Mouse (Mus musculus) thymus, postnatal 10 days (tissue): ENCODE results near the gene Zfand6.

ENCODE experiments used
- DNase-seq, 2 experiments: peaks; one replicate each; pipeline ENCODE4 v3.0.0; 2021; ENCODE audit warnings: low spot score in 2 of 2

The Zfand6 gene

DNA sequence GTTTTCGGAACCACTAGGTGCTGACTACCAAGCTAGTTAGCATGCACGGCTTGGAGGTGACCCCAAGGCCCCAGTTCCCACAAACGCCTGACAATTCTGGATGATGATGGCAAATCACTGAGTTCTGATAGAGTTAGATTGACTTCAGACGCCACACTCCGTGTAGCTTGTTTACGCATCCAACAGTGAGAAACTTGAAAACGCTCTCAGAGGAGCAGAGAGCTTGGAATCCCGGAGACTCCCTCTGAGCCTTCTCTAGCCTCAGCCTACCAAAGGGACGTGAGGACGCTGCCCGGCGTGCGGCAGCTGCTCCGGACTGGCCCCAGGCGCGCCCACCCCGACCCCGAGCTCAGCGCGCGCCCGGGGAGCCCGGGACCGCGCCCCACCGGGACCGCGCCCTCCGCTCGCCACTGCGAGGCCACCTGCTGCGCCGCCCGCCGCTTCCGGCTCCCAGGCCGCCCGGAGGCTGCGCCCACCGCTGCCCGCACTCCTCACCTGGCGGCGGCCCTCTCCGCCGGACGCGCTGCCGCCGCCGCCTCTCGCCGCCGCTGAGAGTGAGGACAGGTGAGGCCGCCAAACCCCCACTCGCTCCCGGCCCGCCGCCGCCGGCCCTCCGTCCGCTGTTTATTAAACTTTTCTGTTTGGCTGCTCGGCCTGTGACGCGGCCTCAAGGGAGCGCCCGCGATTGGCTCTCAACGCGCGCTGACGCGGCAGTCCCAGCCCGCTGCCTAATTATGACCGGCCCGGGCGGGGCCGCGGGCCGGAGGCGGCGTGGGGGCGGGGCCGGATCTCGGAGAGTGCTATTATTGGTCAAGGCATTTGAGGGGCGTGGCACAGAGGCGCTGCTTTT, at the start of gene Zfand6:
Gene Zfand6 (minus strand): TSS at position 709 of the 850 bp plus-strand sequence.
- DNase-seq, result peak; percentile 86 to 87

DNA sequence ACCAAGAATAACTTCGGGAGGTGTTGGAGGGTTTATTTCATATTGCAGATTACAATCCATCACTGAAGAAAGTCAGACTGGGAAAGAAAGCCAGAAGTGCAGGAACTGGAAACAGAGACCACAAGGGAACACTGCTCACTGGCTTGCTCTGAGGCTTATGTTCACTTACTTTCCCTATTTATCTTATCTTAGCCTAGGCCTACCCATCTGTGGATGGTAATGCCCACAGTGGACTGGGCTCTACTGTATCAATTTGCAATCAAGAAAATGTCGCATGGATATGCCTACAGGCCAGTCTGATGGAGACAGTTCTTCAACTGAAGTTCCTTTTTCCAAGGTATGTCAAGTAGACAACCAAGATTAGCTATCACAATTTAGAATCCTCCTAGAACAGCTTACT, 47.0 kb upstream of the Zfand6 start:
- no peak for DNase-seq

- no peak for DNase-seq
Observed at GRCm38 (mm10) chr7:84733038-84733437, 43.3 kb upstream of the Zfand6 start.

DNA sequence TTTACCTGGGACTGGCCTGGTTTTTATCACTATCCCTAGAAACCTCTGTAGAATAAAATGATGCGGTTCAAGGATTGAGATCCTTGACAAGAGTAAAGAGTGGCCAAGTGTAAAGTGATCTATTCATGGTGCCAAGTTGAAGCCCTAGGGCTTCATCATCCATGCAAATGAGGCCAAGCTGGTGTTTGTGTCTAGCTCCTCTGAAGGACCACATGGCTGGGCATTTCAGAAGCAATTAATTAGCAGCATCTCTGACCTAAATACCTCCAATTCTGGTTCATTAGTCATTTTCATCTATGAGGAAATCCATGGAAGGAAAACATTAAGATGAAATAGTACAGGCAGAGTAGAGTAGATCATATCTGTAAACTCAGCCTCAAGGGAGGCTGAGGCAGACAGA, 42.3 kb upstream of the Zfand6 start:
- DNase-seq, result no peak

- DNase-seq, result no peak
Observed at GRCm38 (mm10) chr7:84731076-84731475, 41.3 kb upstream of the Zfand6 start.

DNA sequence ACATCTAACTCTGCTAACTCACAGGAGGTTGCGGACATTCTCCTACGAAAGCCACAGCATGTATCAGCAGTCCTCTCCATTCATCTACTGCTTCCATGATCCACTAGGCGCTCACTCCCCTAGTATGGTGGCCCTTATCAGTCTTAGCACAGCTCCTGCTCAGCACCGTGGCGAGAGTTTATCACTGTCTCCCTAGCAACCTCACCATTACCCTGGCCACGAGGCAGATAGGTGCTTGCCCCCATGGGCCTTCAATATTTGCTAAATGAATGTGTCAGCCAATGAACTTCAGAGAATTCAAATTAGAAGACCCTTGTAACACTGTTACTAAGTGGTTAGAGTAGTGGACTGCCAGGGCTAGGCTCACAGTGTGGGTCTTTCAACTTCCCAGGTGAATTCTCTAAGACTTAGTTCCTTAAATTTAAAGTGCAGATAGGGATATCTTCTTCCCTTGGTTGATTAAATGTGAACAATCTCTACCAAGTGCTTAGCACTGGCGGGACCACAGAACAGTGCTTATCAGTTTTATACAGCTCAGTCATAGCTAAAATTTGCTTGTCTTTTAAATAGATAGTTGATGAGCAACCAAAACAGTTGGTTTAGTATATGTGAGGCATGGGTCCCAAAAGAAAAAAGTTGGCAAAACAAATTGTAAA, 33.2 kb upstream of the Zfand6 start:
- no peak for DNase-seq

DNA sequence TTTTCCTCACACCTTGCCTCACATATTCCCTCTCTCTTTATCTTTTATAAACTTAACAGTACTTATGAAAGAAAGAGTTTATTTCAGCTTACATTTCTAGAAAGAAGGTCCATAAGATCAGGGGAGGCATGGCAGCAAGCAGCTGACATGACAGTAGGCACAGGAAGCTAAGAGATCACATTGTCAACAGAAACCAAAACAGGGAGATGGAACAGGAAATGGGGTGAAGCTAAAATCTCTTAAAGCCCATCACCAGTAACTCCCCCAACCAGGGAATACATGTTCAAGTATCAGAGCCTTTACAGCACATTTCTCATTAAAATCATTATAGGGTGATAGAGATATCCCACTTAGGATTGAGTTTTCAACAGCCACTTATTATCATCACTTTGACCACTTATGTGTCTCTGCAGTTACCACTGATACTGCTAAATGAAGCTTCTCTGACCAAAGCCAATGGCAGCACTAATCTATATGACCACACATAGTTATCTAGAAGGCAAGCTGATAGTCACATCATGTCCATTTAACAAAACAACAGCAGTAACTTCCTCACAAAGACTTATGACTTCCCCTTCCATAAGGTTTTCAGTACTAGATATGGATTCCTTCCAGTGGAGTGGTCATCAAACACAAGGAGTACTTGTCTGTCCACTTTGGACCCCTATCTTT, 20.7 kb upstream of the Zfand6 start:
- DNase-seq, result no peak

DNA sequence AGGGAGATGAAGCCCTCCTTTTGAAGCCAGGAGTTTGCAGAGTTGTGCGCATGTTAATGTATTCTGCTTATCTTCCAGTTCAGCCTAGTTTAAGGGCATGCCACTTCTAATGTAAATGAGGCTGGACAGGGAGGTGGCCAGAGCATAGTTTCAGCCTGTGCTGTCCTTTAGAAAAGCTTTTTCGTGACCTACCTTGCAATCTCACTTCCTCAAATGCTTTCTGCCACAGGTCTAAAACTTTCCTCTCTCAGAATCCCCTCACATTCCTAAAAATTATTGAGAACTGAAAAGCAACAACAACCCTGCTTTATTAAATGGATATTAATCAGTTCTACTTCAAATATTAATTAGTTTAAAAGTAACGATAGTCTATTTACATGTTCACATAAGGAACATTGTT, 17.1 kb upstream of the Zfand6 start:
- no peak for DNase-seq

DNA sequence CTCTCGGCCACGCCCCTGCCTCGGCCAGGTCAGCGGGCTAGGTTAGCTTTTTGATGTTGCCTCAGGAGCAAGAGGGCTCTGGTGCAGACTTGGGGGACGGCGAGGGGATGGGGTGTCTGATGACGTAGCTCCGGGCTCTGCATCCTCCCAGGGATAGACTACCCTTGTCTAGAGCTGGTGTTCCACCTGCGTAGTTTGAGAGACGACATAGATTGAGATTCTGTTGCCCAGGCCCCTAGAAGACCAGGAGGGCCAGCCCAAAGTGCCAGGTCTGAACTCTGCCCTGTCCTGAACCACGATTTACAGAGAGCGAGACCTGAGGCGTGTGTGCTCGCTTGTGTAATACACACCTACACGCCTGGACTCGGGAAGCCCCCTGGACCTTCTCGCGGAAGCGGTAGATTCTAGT, 346 bp upstream of the Zfand6 start:
- DNase-seq, result no peak

GRCm38 (mm10) chr7:84687653-84688580, 1.8 kb downstream of the Zfand6 start:
- DNase-seq, result no peak

GRCm38 (mm10) chr7:84686380-84686779, 3.4 kb downstream of the Zfand6 start:
- no peak for DNase-seq

GRCm38 (mm10) chr7:84684675-84685074, 5.1 kb downstream of the Zfand6 start:
- DNase-seq, result no peak

DNA sequence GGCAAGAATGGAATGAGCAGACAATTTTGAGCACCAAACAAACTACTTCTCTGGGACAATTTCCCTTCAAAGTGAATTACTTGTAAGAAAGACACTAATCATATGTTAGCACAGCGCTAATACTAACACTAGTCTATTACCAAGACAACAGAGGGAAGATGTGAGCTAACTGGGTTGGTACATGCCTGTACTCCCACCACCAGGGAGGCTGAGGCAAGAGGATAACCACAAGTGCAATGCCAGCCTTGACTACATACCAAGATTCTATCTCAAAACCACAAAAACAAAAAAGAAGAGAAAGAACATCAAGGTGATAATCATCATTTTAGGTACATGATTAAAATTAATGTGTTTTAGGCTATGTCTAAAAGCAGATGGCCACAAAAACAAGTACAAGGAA, 8.2 kb downstream of the Zfand6 start:
- DNase-seq, result no peak

DNA sequence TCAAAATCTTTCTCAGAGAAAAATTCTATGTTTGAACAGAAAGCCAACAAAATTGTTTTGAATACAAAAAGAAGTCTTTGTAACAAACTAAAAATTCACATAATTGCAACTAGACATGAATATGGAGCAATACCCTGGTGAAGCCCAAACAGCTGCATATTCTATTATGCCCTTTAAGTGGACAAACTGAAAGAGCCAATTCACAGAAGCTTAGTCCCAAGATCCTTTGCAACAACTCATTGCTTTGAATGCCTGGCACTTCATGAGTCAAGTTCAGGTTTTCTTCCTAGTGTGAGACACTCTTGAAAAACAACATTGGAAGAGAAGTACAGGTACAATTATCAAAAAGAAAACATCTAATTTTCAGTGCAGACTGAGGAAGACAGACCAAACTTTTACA, 8.8 kb downstream of the Zfand6 start:
- no peak for DNase-seq

GRCm38 (mm10) chr7:84680092-84680491, 9.7 kb downstream of the Zfand6 start:
- DNase-seq, result no peak

DNA sequence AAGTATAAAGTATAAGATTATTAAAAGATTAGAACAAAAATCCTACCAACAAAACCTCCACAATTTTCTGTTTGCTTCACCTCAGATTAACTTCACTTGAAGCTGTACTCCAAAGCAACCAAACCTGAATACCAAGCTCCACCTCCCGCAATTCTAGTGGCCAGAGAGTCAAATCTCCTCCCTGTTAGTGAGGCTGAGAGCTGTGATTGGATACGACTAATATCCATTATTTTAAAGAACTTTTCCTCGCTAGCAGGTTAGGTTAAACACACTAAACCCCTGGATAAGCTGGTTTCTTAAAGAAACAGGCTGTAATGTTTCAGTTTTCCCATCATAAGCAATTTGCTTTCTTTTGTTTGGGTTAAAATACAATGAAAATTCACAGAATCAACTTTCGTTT, 10.5 kb downstream of the Zfand6 start:
- peak; percentile 63 to 64 for DNase-seq

DNA sequence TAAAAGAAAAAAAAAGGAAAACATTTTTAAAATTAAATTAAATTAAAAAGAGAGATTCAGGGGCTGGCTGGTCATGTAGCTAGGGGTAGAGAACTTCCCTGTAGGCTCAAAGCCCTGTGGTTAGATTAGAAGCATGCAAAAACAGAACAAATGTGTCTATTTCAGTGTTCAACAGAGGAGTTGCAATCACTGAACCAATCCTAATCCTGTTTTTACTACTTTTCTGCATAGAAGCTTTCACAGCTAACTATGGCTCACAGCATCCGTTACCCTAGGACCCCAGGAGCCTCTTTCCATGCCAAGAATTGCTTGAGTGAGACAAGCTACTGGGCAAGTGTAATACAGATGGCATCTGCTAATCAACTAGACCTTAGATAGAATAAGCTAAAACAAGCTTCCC, 16.7 kb downstream of the Zfand6 start:
- no peak for DNase-seq

GRCm38 (mm10) chr7:84669554-84670152, 20.1 kb downstream of the Zfand6 start:
- DNase-seq, result no peak

- DNase-seq, result no peak
Observed at GRCm38 (mm10) chr7:84667946-84668345, 21.8 kb downstream of the Zfand6 start.

- DNase-seq, result no peak
Observed at GRCm38 (mm10) chr7:84652740-84653139, 37.0 kb downstream of the Zfand6 start.

- no peak for DNase-seq
Observed at GRCm38 (mm10) chr7:84651987-84652321, 37.8 kb downstream of the Zfand6 start.
